Mouse (Mus musculus): Measurements from ENCODE around the gene Wdr1. TPM values are rescaled to one million over a fixed set of nuclear protein-coding genes. Genes with fewer than 3 reads are reported as not detected.
A peak's percentile ranks its signal among the peaks of the same experiment; 100 is the strongest.

Wdr1 gene
- polyA plus RNA-seq, 1 experiment from 2014 or later, result 407 TPM

DNA sequence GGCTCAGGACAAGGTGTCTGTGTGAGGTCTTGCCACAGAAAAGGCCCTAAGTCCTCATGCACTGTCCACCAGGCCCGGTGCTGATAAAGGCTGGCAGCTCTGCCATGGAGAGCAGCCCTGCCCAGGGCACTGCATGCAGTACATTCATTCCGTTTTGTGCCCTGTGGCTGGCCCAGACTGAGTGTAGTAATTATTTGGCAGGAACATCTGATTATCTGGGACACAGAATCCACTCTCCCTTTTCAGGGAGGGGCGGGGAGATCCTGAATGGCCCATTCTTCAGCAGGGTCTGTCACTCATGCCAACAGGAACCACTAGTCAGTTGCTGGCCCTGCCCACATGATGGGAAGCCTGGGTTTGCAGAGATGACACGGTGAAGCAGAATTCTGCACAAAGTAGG is 30.9 kb downstream of the Wdr1 start:
- Histone ChIP-seq H3K27ac (no peak overlapping the region), H3K79me2 (ENCODE audit: inconsistent target) (no peaks in the 10 kb centered on the region), H3K36me3 (ENCODE audit: inconsistent target) (peaks cover 100% of the 10 kb centered on the region), H3K4me3 (ENCODE audit: inconsistent target) (no peak overlapping the region)
- WGBS (ENCODE audit: missing documents), result 94% methylated on average over 4 of the region's 4 CpGs

DNA sequence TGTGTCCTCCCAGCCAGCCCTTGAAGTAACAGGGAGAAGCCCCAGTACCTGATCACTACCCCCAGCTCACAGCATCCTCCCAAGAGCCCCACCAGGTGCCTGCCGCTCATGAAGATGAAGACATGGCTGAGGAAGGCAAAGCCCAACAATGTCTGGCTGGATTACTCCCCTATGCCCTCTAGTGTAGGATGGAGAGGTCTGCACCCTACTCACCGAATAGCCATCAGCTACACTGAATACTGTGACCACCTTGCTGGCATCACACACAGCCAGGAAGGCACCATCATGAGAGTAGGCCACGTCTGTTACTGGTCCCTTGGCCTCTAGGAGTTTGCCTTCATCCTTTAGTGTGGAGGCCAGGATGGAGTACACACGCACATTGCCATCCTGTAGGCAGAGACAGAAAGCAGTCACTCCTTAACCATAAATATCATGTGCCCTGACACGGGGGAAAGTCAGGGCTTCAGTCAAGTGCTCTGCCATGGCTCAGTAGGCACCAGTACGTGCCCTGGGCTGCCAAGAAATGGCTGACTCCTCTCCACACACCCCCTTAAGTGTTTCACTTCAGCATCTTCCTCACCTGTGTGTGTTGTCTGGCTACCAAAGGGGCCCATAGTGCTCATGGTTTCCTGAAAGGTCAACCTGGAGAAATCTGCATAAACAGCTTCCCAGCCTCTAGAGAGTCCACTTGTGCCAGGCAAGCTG is 33.1 kb downstream of the Wdr1 start:
- Histone ChIP-seq H3K4me3 (ENCODE audit: inconsistent target) (no peak overlapping the region), H3K36me3 (ENCODE audit: inconsistent target) (peaks cover 96% of the 10 kb centered on the region), H3K79me2 (ENCODE audit: inconsistent target) (no peaks in the 10 kb centered on the region), H3K27ac (no peak overlapping the region)
- WGBS (ENCODE audit: missing documents), result 94% methylated on average over 6 of the region's 6 CpGs

DNA sequence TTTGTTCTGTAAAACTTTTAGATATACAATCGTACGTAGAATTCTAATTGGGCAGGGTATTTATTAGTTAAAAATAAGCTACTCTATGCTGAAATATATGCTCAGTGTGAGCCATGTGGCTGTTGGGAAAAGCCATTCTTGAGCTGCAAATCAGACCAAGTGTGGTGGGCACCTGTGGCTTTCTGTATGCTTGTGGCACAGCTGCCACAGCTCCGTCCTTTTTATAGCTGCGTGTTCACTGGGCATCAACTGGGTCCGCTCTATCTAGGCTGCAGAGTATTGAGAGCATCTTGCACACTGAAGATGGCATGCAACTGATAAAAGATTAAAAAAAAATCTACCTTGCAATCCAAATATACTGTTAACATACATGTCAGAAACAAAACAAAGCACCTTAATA is 40.0 kb downstream of the Wdr1 start:
- WGBS (ENCODE audit: missing documents), result 100% methylated on average over 5 of the region's 5 CpGs
- Histone ChIP-seq H3K27ac (no peak overlapping the region), H3K79me2 (ENCODE audit: inconsistent target) (no peaks in the 10 kb centered on the region), H3K36me3 (ENCODE audit: inconsistent target) (peaks cover 27% of the 10 kb centered on the region), H3K4me3 (ENCODE audit: inconsistent target) (no peak overlapping the region)

DNA sequence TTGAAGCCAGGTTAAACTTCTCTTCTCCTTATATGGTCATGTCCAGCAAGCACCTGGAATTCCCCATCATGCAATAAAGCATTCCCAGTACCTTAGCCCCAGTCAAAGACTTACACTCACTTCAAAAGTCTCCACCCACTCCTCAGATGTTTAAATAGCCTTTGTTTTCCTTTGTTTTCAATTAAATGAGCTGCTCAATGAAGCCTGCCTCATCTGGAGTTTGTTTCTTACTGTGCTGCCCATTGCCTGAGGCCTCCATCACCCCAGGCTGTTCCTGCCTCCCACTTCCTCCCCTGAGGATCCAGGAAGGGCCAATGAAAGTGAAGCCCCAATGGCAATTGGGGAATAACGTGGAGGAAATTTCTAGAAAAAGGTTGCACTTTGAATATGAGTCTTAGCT is 42.2 kb downstream of the Wdr1 start:
- 75% methylated on average over 1 of the region's 1 CpGs for WGBS (ENCODE audit: missing documents)
- peaks cover 5% of the 10 kb centered on the region for H3K36me3 ChIP-seq (ENCODE audit: inconsistent target)

GRCm38 (mm10) chr5:38516267-38516666 is 46.8 kb downstream of the Wdr1 start:
- Histone ChIP-seq H3K4me3 (ENCODE audit: inconsistent target) (no peak overlapping the region), H3K36me3 (ENCODE audit: inconsistent target) (no peaks in the 10 kb centered on the region), H3K79me2 (ENCODE audit: inconsistent target) (no peaks in the 10 kb centered on the region), H3K27ac (no peak overlapping the region)
- WGBS (ENCODE audit: missing documents), result 15% methylated on average over 6 of the region's 6 CpGs

More for the DNA sequence above, 42.2 kb downstream of the Wdr1 start:
- no peaks in the 10 kb centered on the region for H3K79me2 ChIP-seq (ENCODE audit: inconsistent target)
- no peak overlapping the region for H3K27ac ChIP-seq
- H3K4me3 ChIP-seq (ENCODE audit: inconsistent target), result no peak overlapping the region

DNA sequence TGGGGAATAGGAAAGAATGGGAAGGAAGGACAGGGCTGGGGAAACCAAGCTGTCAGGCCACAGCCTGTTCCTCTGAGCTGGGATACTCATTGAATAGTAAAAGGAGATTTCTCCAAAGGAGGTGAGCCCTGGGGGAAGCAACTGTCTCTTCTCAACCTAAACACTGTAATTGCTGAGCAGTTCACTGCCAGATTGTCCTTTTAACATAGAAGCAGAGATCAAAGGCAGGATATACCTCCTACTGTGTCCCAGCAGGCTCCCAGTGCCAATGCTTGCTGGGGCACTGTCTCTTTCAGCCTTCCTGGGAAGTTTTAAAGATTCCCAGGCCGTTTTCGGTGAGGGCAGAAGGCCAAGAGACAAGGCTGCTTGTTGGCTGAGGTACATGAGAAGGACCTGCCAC is 50.0 kb downstream of the Wdr1 start:
- no peaks in the 10 kb centered on the region for H3K36me3 ChIP-seq (ENCODE audit: inconsistent target)
- H3K27ac ChIP-seq, result no peak overlapping the region
- WGBS (ENCODE audit: missing documents), result 68% methylated on average over 2 of the region's 2 CpGs
- H3K4me3 ChIP-seq (ENCODE audit: inconsistent target), result no peak overlapping the region
- H3K79me2 ChIP-seq (ENCODE audit: inconsistent target), result no peaks in the 10 kb centered on the region

GRCm38 (mm10) chr5:38509568-38509967 is 53.5 kb downstream of the Wdr1 start:
- H3K27ac ChIP-seq, result no peak overlapping the region
- H3K36me3 ChIP-seq (ENCODE audit: inconsistent target), result no peaks in the 10 kb centered on the region
- WGBS (ENCODE audit: missing documents), result 100% methylated on average over 4 of the region's 4 CpGs
- H3K4me3 ChIP-seq (ENCODE audit: inconsistent target), result no peak overlapping the region
- H3K79me2 ChIP-seq (ENCODE audit: inconsistent target), result no peaks in the 10 kb centered on the region

- H3K36me3 ChIP-seq (ENCODE audit: inconsistent target), result no peaks in the 10 kb centered on the region
- H3K79me2 ChIP-seq (ENCODE audit: inconsistent target), result no peaks in the 10 kb centered on the region
- WGBS (ENCODE audit: missing documents), result 29% methylated on average over 3 of the region's 3 CpGs
- H3K27ac ChIP-seq, result peak overlapping the region; percentile 93
- no peak overlapping the region for H3K4me3 ChIP-seq (ENCODE audit: inconsistent target)
These were observed 57.6 kb downstream of the Wdr1 start for GRCm38 (mm10) chr5:38505435-38505765.

- H3K27ac ChIP-seq, result peak overlapping the region; percentile 93
- H3K79me2 ChIP-seq (ENCODE audit: inconsistent target), result no peaks in the 10 kb centered on the region
- no peak overlapping the region for H3K4me3 ChIP-seq (ENCODE audit: inconsistent target)
- WGBS (ENCODE audit: missing documents), result 45% methylated on average over 6 of the region's 6 CpGs
- no peaks in the 10 kb centered on the region for H3K36me3 ChIP-seq (ENCODE audit: inconsistent target)
These were observed 58.1 kb downstream of the Wdr1 start for GRCm38 (mm10) chr5:38504747-38505434.

DNA sequence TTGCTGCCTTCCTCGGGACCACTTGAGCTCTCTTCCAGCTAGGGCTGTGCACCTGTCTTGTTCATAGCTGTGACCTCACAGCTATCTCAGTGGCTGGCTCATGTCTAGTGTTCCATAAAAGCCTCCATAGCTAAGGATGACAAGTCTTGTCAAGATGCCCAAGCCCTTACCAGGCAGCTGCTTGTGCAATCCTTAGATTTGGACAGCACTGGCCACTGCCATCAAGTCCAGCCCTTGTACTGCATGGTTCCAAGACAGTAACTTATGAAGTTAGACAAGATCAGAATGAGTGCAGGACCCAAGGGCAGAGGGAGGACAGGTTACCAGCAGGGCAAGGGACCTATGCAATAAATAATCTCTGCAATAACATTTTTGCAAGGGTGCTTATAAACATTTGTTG is 58.9 kb downstream of the Wdr1 start:
- H3K4me3 ChIP-seq (ENCODE audit: inconsistent target), result no peak overlapping the region
- no peaks in the 10 kb centered on the region for H3K79me2 ChIP-seq (ENCODE audit: inconsistent target)
- WGBS (ENCODE audit: missing documents), result 82% methylated on average over 1 of the region's 1 CpGs
- H3K27ac ChIP-seq, result peak overlapping the region; percentile 93
- H3K36me3 ChIP-seq (ENCODE audit: inconsistent target), result no peaks in the 10 kb centered on the region

- H3K4me3 ChIP-seq (ENCODE audit: inconsistent target), result no peak within 1 kb of the TSS
- 50% methylated on average over 4 of the region's 4 CpGs for WGBS (ENCODE audit: missing documents)
- no peaks in the 10 kb centered on the region for H3K79me2 ChIP-seq (ENCODE audit: inconsistent target)
- H3K27ac ChIP-seq, result 0 out of 2 replicates have a peak within 1 kb of the TSS, but pooled peaks have one; percentile 93
- no peaks in the 10 kb centered on the region for H3K36me3 ChIP-seq (ENCODE audit: inconsistent target)
These were observed 60.0 kb downstream of the Wdr1 start, which contains the start of gene Slc2a9 for GRCm38 (mm10) chr5:38502992-38503391. Gene Slc2a9 (minus strand): TSS chr5:38503143.

GRCm38 (mm10) chr5:38500043-38500442 is 63.0 kb downstream of the Wdr1 start:
- no peak overlapping the region for H3K4me3 ChIP-seq (ENCODE audit: inconsistent target)
- no peaks in the 10 kb centered on the region for H3K36me3 ChIP-seq (ENCODE audit: inconsistent target)
- 67% methylated on average over 8 of the region's 8 CpGs for WGBS (ENCODE audit: missing documents)
- no peak overlapping the region for H3K27ac ChIP-seq
- no peaks in the 10 kb centered on the region for H3K79me2 ChIP-seq (ENCODE audit: inconsistent target)

DNA sequence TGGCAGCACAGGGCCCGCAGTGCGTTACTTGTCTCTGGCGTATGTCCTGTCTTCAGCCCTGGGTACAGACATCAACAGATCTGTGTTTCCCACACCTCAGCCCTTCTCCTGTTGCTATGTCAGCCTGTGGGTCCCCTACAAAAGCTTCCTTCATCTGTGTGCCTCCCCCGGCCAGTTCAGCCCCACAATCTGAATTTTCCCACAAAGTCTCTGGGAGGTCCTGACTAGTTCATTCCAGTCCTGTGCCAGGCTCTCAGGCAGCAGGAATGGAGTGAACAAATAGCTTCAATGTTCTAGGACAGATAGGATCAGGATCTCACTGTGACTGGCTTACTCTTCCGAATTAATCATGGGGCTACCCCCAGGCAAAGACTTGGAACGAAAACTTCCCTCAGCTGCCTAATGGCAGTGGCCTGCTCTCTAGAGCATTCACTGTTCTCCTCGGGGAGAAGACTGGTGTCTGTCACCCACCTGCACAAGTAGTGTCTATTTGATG is 63.7 kb downstream of the Wdr1 start:
- no peaks in the 10 kb centered on the region for H3K36me3 ChIP-seq (ENCODE audit: inconsistent target)
- WGBS (ENCODE audit: missing documents), result 90% methylated on average over 7 of the region's 7 CpGs
- H3K27ac ChIP-seq, result no peak overlapping the region
- no peak overlapping the region for H3K4me3 ChIP-seq (ENCODE audit: inconsistent target)
- no peaks in the 10 kb centered on the region for H3K79me2 ChIP-seq (ENCODE audit: inconsistent target)

DNA sequence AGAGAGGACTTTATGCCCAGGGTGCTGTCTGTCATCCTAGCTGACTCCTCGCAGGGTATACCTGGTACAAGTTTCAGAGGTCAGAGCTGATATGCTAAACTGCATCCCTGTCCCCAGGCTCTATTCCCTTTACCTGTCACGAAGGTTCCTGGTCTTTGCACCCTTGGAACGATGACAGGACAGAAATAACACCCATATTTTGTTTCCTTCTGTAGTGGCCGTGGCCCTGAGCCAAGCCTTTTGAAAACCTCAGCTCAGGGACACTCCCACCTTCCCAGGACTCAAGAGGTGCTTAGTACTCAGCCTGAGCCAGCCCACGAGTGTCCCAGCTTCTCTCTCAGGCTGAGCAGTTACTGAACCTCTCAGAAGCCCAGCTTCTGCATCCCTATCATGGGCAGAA is 64.5 kb downstream of the Wdr1 start:
- no peaks in the 10 kb centered on the region for H3K79me2 ChIP-seq (ENCODE audit: inconsistent target)
- H3K4me3 ChIP-seq (ENCODE audit: inconsistent target), result no peak overlapping the region
- H3K36me3 ChIP-seq (ENCODE audit: inconsistent target), result no peaks in the 10 kb centered on the region
- H3K27ac ChIP-seq, result no peak overlapping the region
- 54% methylated on average over 5 of the region's 5 CpGs for WGBS (ENCODE audit: missing documents)

GRCm38 (mm10) chr5:38496491-38497057 is 66.4 kb downstream of the Wdr1 start:
- 90% methylated on average over 8 of the region's 8 CpGs for WGBS (ENCODE audit: missing documents)
- Histone ChIP-seq H3K36me3 (ENCODE audit: inconsistent target) (no peaks in the 10 kb centered on the region), H3K27ac (no peak overlapping the region), H3K4me3 (ENCODE audit: inconsistent target) (no peak overlapping the region), H3K79me2 (ENCODE audit: inconsistent target) (no peaks in the 10 kb centered on the region)

Measured in macrophage (primary cell).